Mouse (Mus musculus) embryonic facial prominence, embryonic 11.5 days (tissue): ENCODE results near the gene Psors1c2. TPM values are rescaled to one million over a fixed set of nuclear protein-coding genes. Genes with fewer than 3 reads are reported as not detected.

Experiments used
- ATAC-seq: fragments of 200-750 bp; cut with Nextera tagmentation; replicated peaks from 2 replicates; pipeline ENCODE4 v1.8.0; 2017; ENCODE audit warnings: low read depth; ENCODE audit not compliant: insufficient number of reproducible peaks, low FRiP score, low TSS enrichment
- DNase-seq: peaks from one replicate; pipeline ENCODE4 v3.0.0-alpha.2; 2015; ENCODE audit warnings: low spot score
- H3K27ac ChIP-seq: fragments of 300-500 bp; sonication (generic); replicated peaks from 2 replicates; pipeline ENCODE4 v1.5.1; 2014; ENCODE audit warnings: mild to moderate bottlenecking, low read depth, low read length, control low read depth
- H3K27me3 ChIP-seq: fragments of 300-500 bp; sonication (generic); 2 replicates; pipeline ENCODE4 v1.6.1; 2014; ENCODE audit warnings: mild to moderate bottlenecking, low read length, moderate library complexity, mixed read lengths; ENCODE audit not compliant: control insufficient read depth, insufficient read depth
- H3K36me3 ChIP-seq: fragments of 300-500 bp; sonication (generic); replicated peaks from 2 replicates; pipeline ENCODE4 v1.6.1; 2014; ENCODE audit warnings: low read depth, mild to moderate bottlenecking, low read length, moderate library complexity, mixed read lengths; ENCODE audit not compliant: control insufficient read depth, insufficient read depth
- H3K4me1 ChIP-seq: fragments of 300-500 bp; sonication (generic); 2 replicates; pipeline ENCODE4 v1.6.1; 2014; ENCODE audit warnings: low read length, mixed read lengths; ENCODE audit not compliant: control insufficient read depth, insufficient read depth
- H3K4me2 ChIP-seq: fragments of 300-500 bp; sonication (generic); 2 replicates; pipeline ENCODE4 v1.6.1; 2014; ENCODE audit warnings: low read depth, mild to moderate bottlenecking, control low read depth, low read length, moderate library complexity
- H3K4me3 ChIP-seq: fragments of 300-500 bp; sonication (generic); 2 replicates; pipeline ENCODE4 v1.5.1; 2014; ENCODE audit warnings: low read depth, low read length, control low read depth
- H3K9ac ChIP-seq: fragments of 300-500 bp; sonication (generic); replicated peaks from 2 replicates; pipeline ENCODE4 v1.6.1; 2014; ENCODE audit warnings: mild to moderate bottlenecking, control low read depth, low read length
- H3K9me3 ChIP-seq: fragments of 300-500 bp; sonication (generic); replicated peaks from 2 replicates; pipeline ENCODE4 v1.6.1; 2016; ENCODE audit warnings: mild to moderate bottlenecking, low read length, inconsistent platforms, mixed read lengths; ENCODE audit not compliant: control insufficient read depth
- WGBS: fragments of 180-500 bp; shearing (Covaris S2); extraction: QIAGEN DNeasy Blood & Tissue Kit; methylation state at CpG from one replicate; pipeline ENCODE4 v1.1.7; 2014; 5-methylcytosine and 5-hydroxymethylcytosine counted together
- polyA plus RNA-seq: library from polyadenylated mRNA; unstranded; fragments of >200 nt; fragmentation: Nextera tagmentation; extraction: Ambion mirVana; gene quantifications from 2 replicates; pipeline ENCODE4 v1.2.1, GENCODE M21; 2014

The Psors1c2 gene
- polyA plus RNA-seq, 1 experiment from 2014 or later: 0.60 TPM

DNA sequence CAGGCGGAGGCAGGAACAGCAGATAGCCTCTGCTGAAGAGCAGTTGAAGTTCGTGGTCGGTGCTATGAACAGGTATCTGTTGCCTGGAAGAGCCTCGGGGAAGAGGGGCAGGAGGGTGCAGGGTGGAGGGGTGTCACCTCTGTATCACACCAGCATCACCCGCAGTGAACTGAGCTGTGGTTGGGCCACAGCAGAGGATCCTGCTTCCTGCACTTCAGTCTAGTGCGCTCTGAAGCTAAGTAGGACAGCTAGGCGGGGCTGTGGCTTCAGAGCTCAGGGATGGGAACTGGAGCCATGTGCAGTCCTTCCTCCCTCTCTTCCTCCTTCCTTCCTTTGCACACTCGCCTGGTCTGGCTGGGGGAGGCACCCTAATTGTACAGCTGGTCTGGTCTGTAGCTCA is 6.4 kb upstream of the Psors1c2 start:
- H3K4me3 ChIP-seq: no peak overlapping the region
- H3K9me3 ChIP-seq: no peaks in the 10 kb centered on the region
- H3K36me3 ChIP-seq: no peaks in the 10 kb centered on the region; the same call in 1 of the 2 replicates
- ATAC-seq (no peak), DNase-seq (no peak)
- no peak overlapping the region for H3K9ac ChIP-seq
- 74% methylated on average over 8 of the region's 8 CpGs for WGBS
- no peaks in the 10 kb centered on the region for H3K4me1 ChIP-seq
- H3K27me3 ChIP-seq: no peaks in the 10 kb centered on the region
- H3K4me2 ChIP-seq: no peak overlapping the region
- no peak overlapping the region for H3K27ac ChIP-seq

DNA sequence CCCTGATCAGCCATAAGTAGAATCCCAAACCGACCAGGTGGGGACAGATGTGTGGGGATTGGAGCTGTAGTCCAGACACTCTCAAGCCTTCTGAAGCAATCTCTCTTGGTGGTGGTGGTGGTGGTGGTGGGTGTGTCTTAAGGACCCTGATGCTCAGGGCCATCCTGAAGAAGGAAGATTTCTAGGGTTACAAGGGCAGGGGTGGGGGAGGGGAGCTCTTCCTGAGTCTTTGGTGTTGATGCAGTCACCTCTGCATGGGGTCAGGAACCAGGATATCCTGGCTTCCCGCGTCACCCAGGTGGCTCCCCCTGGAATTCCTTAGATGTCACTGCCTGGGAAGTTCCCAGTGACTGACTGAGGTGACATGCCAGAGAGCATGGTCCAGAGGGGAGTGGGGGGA is 641 bp upstream of the Psors1c2 start:
- Histone ChIP-seq H3K4me2 (no peak overlapping the region), H3K36me3 (no peaks in the 10 kb centered on the region), H3K4me3 (no peak overlapping the region), H3K27me3 (no peaks in the 10 kb centered on the region), H3K4me1 (no peaks in the 10 kb centered on the region), H3K9me3 (no peaks in the 10 kb centered on the region), H3K27ac (no peak overlapping the region), H3K9ac (no peak overlapping the region)
- DNase-seq: no peak
- 21% methylated on average over 3 of the region's 3 CpGs for WGBS
- no peak for ATAC-seq

DNA sequence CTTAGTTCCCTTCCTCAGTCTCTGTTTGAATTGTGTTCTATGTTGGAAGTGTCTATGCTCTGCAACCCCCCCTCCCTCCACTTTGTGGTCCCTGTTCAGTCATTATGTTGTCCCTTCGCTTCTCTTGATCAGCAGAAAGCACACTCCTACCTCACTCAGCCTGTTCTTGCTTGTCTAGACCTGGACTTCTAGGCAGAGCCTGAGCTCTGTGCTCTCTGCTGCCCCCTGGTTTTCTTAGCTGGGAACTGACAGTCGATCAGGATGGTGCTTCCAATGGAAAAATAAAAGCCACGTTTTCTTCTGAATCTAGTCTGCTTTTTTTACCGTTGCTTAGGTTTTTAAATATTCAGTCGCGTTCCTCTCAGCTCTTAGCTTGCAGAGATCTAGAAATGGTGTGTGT is 1.3 kb downstream of the Psors1c2 start:
- no peak overlapping the region for H3K9ac ChIP-seq
- H3K4me3 ChIP-seq: no peak overlapping the region
- H3K4me2 ChIP-seq: no peak overlapping the region
- no peaks in the 10 kb centered on the region for H3K36me3 ChIP-seq
- ATAC-seq (0 out of 2 replicates have a peak, but pooled peaks have one; percentile 57), DNase-seq (peak; percentile 87)
- no peaks in the 10 kb centered on the region for H3K27me3 ChIP-seq
- H3K9me3 ChIP-seq: no peaks in the 10 kb centered on the region
- no peaks in the 10 kb centered on the region for H3K4me1 ChIP-seq
- whole genome bisulfite sequencing: 14% methylated on average over 6 of the region's 6 CpGs
- H3K27ac ChIP-seq: no peak overlapping the region

DNA sequence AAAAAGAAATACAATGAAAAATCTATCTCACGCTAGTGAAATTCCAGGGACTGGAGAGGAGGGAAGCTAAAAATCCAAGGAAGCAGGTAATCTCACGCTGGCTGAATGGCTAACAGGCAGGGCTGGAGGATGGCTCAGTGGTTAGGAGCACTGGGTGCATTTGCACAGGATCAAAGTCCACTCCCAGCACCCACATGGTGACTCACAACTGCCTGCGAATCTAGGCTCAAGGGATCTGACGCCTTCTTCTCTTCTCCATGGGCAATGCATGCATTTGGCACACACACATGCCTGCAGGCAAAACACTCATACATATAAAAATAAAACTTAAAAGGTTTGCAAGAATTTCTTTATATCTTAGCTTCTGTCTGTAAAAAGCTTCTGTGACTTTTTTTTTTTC is 4.4 kb downstream of the Psors1c2 start:
- no peak overlapping the region for H3K4me3 ChIP-seq
- H3K27ac ChIP-seq: no peak overlapping the region
- no peak overlapping the region for H3K4me2 ChIP-seq
- H3K4me1 ChIP-seq: no peaks in the 10 kb centered on the region
- H3K9me3 ChIP-seq: no peaks in the 10 kb centered on the region
- no peaks in the 10 kb centered on the region for H3K36me3 ChIP-seq
- WGBS: 88% methylated on average over 4 of the region's 4 CpGs
- H3K27me3 ChIP-seq: no peaks in the 10 kb centered on the region
- DNase-seq (no peak), ATAC-seq (no peak)
- H3K9ac ChIP-seq: no peak overlapping the region

DNA sequence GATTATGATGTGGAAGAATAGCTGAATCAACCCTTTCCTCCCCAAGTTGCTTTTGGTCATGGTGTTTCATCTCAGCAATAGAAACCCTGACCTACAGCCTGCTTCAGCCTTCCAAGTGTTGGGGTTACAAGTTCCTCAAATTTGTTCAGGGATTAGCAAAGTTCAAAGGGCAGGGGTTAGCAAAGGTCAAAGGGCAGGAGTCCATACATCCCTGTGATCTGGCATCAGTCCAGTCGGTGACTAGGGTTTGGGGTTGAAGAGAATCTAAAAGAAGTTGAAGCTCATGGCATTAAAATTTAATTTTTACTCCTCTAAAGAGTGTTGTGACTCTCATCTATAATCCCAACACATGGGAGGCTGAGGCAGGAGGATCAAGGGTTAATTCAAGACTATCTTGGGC is 5.5 kb downstream of the Psors1c2 start:
- Histone ChIP-seq H3K27me3 (no peaks in the 10 kb centered on the region), H3K9me3 (no peaks in the 10 kb centered on the region), H3K27ac (no peak overlapping the region), H3K4me3 (no peak overlapping the region), H3K36me3 (no peaks in the 10 kb centered on the region), H3K4me2 (no peak overlapping the region), H3K4me1 (no peaks in the 10 kb centered on the region), H3K9ac (no peak overlapping the region)
- no peak for ATAC-seq
- 74% methylated on average over 1 of the region's 1 CpGs for WGBS
- DNase-seq: no peak

DNA sequence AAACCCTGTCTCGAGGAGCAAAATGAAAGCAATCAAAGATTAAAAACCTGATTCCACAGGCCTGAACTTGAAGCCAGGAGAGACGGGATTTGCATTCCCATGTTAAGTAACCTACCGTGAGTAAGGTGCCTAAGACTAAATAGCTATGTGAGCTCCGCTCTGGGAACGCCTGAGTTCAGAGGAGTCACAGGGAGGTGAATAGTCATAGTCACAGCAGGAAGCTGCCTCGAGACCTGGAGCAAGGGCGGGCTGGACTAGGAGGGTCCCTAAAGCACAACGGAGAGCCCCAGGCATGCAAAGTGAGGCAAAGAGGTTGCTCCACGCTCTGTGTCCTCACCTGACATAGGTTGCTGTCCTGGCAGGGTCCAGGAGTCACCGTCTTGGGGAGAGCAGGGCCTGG is 6.5 kb downstream of the Psors1c2 start:
- Histone ChIP-seq H3K9ac (no peak overlapping the region), H3K27ac (no peak overlapping the region), H3K4me1 (no peaks in the 10 kb centered on the region), H3K9me3 (no peaks in the 10 kb centered on the region), H3K4me3 (no peak overlapping the region), H3K36me3 (no peaks in the 10 kb centered on the region), H3K4me2 (no peak overlapping the region), H3K27me3 (no peaks in the 10 kb centered on the region)
- 62% methylated on average over 10 of the region's 10 CpGs for WGBS
- DNase-seq (no peak), ATAC-seq (no peak)

DNA sequence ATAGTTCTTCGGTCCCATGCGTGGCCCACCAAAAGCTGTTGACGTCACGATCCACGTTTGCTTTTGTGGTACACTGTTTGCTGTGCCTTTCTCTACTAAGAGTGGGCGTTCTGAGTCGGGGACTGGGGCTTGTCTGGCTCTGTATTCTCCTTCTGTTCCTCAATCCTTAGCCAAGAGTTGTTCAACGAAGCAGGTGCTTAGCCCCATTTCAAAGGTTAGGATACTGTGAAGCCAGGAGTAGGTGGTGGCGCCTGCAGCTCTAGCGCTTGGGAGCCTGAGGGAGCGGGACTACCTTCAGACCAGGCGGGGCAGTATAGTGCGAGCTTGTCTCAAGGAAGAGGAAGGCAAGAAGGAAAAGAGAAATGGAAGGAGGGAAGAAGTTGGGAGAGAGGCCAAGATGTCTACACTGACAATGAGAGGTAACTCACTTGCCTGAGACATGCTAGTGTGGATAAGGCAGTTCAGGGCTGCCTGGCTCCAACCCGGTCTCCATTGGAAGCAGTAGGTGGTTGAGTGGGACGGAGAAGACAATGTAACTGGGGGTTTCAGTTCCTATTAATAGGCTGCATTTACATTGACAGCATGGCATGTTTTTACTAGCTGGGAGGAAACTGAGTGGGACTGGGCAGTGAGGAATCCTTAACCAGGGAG is 9.9 kb downstream of the Psors1c2 start:
- DNase-seq (no peak), ATAC-seq (no peak)
- H3K27ac ChIP-seq: no peak overlapping the region
- no peaks in the 10 kb centered on the region for H3K36me3 ChIP-seq
- H3K9me3 ChIP-seq: no peaks in the 10 kb centered on the region
- no peaks in the 10 kb centered on the region for H3K4me1 ChIP-seq
- no peak overlapping the region for H3K9ac ChIP-seq
- H3K4me2 ChIP-seq: no peak overlapping the region
- WGBS: 85% methylated on average over 15 of the region's 15 CpGs
- H3K4me3 ChIP-seq: no peak overlapping the region
- no peaks in the 10 kb centered on the region for H3K27me3 ChIP-seq

DNA sequence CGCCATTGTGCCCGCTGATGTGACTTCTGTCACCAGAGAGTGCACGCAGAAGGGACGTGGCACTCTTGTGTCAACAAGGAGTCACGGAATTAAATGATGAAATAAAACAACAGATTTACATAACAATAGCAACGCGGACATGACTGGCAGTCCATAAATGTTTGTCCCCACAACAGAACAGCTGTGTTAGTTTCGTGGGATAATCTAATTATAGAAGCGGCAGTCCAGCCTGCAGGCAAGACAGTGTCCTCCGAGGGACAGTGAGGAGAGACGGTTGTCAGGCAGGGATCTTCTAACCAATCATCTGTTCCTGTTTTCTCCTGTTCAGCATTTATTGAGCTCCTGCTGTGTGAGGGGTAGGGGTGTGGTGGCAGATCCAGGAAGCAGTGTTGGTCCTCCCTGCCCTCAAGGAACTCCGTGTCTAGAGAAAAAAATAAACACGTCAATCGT is 10.4 kb downstream of the Psors1c2 start:
- DNase-seq (no peak), ATAC-seq (no peak)
- Histone ChIP-seq H3K4me1 (no peaks in the 10 kb centered on the region), H3K27me3 (no peaks in the 10 kb centered on the region), H3K4me2 (no peak overlapping the region), H3K36me3 (no peaks in the 10 kb centered on the region), H3K9me3 (no peaks in the 10 kb centered on the region), H3K27ac (no peak overlapping the region), H3K4me3 (no peak overlapping the region), H3K9ac (no peak overlapping the region)
- 54% methylated on average over 14 of the region's 14 CpGs for WGBS
